ENCODE assay signal across 8 mouse cellular contexts in the genomic region with DNA sequence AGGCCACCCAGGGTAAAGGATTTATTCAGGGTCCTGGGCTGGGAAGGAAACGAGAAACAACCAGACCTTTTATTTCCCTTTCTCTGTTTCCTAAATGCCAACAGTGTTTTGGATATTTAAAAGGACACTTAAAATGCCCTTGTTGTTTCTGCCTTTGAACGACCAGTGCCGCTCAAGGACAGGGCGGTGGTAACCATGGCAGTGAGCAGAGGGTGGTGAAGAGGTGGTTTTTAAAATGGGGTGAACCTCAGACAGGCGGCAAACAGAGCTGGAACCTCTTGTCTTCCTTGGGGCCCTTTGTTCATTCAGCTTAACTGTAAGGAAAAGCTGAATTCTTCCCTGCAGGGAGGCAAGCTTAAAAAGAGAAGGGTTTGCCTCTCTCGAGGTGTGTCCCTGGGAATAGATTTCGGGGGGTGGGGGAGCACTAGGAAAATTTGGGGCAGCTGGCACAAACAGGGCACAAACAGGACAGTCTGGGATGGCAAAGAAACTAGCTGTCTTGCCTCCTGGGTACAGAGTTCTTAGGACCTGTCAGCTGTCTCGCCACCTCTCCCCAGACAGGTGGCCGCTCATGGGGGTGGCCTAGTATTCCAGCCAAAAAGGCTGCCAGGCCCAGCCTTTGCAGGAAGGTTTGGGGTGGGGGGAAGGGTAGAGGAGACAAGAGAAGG. TPM values are rescaled to one million over a fixed set of nuclear protein-coding genes. Genes with fewer than 3 reads are reported as not detected.
DNase-seq lines count a peak whose midpoint lies in the region; ATAC-seq and TF ChIP-seq lines count a peak whose summit lies in the region.

No protein-coding gene starts in this region.

- 19% methylated on average over 9 of the region's 9 CpGs for WGBS in heart, embryonic 11.5 days (ENCODE audit: insufficient replicate concordance)
- WGBS in embryonic facial prominence, embryonic 13.5 days, result 8% methylated on average over 9 of the region's 9 CpGs
- 26% methylated on average over 9 of the region's 9 CpGs for WGBS in intestine, postnatal 0 days
- 8% methylated on average over 9 of the region's 9 CpGs for WGBS in midbrain, postnatal 0 days

- no peak for ATAC-seq in heart, embryonic 11.5 days (replicated peaks; ENCODE audit: insufficient number of reproducible peaks, low FRiP score, low TSS enrichment)
- no peak for ATAC-seq in embryonic facial prominence, embryonic 13.5 days (ENCODE audit: insufficient number of reproducible peaks, insufficient read depth, low FRiP score, low TSS enrichment, low read depth)
- ATAC-seq in intestine, postnatal 0 days, result no peak; the same call in 1 of the 2 replicates
- no peak for ATAC-seq in midbrain, postnatal 0 days (ENCODE audit: low FRiP score)

- H3K27me3 ChIP-seq in heart, embryonic 11.5 days (ENCODE audit: control insufficient read depth, insufficient read depth, low read length), result peaks cover 35% of the 10 kb centered on the region
- peaks cover 61% of the 10 kb centered on the region for H3K27me3 ChIP-seq in embryonic facial prominence, embryonic 13.5 days
- H3K27me3 ChIP-seq in intestine, postnatal 0 days (replicated peaks; ENCODE audit: control insufficient read depth, insufficient read depth, low read length), result no peaks in the 10 kb centered on the region
- peaks cover 15% of the 10 kb centered on the region for H3K27me3 ChIP-seq in midbrain, postnatal 0 days (ENCODE audit: insufficient read depth, low read length)

- H3K36me3 ChIP-seq in heart, embryonic 11.5 days (ENCODE audit: control insufficient read depth, insufficient read depth, low read length), result no peaks in the 10 kb centered on the region
- H3K36me3 ChIP-seq in embryonic facial prominence, embryonic 13.5 days, result no peaks in the 10 kb centered on the region
- no peaks in the 10 kb centered on the region for H3K36me3 ChIP-seq in intestine, postnatal 0 days (ENCODE audit: control insufficient read depth, insufficient read depth)
- no peaks in the 10 kb centered on the region for H3K36me3 ChIP-seq in midbrain, postnatal 0 days (ENCODE audit: insufficient read depth, low read length)

- H3K4me1 ChIP-seq in heart, embryonic 11.5 days (ENCODE audit: control insufficient read depth, insufficient read depth, low read length), result peaks cover 23% of the 10 kb centered on the region
- H3K4me1 ChIP-seq in embryonic facial prominence, embryonic 13.5 days, result peaks cover 31% of the 10 kb centered on the region
- H3K4me1 ChIP-seq in intestine, postnatal 0 days (replicated peaks; ENCODE audit: control insufficient read depth, insufficient read depth, low read length), result 0 out of 2 replicates have a peak, but pooled peaks cover 7% of the 10 kb centered on the region
- H3K4me1 ChIP-seq in midbrain, postnatal 0 days (ENCODE audit: insufficient read depth, low read length), result peaks cover 8% of the 10 kb centered on the region; the same call in 1 of the 2 replicates

- H3K9me3 ChIP-seq in heart, embryonic 11.5 days (replicated peaks; ENCODE audit: control insufficient read depth, low read length), result no peaks in the 10 kb centered on the region
- no peaks in the 10 kb centered on the region for H3K9me3 ChIP-seq in embryonic facial prominence, embryonic 13.5 days
- H3K9me3 ChIP-seq in intestine, postnatal 0 days (ENCODE audit: control insufficient read depth), result no peaks in the 10 kb centered on the region
- H3K9me3 ChIP-seq in midbrain, postnatal 0 days (ENCODE audit: low read length), result no peaks in the 10 kb centered on the region

- no peak for DNase-seq in heart, postnatal 14 days
- peak; percentile 87 for DNase-seq in ES-CJ7 (ENCODE audit: low read depth, low spot score)
- no peak for DNase-seq in midbrain, postnatal 0 days (ENCODE audit: low spot score)
- DNase-seq in gastrocnemius, postnatal 36 days, result no peak
- no peak for DNase-seq in cerebellum, adult 11-12 months

- intact Hi-C loops in heart, postnatal 14 days (cut with DNase I), result loop anchor here (1.0 to 2.0 kb wide), 5 partner anchors 9 to 217 kb away; no protein-coding TSS in a partner anchor
- intact Hi-C loops in gastrocnemius, postnatal 36 days (cut with DNase I), result loop anchor here (1.0 to 5.0 kb wide), 5 partner anchors 41 to 217 kb away; no protein-coding TSS in a partner anchor

- no peak for TF ChIP-seq CTCF in intestine, postnatal 0 days (IDR thresholded peaks at IDR 0.05; ENCODE audit: low read depth)
- TF ChIP-seq CTCF in midbrain, postnatal 0 days (IDR thresholded peaks at IDR 0.05), result no peak

- peak overlapping the region; percentile 95 for H3K4me2 ChIP-seq in heart, embryonic 11.5 days
- H3K4me2 ChIP-seq in embryonic facial prominence, embryonic 13.5 days, result peak overlapping the region; percentile 94
- peak overlapping the region; percentile 79 for H3K4me2 ChIP-seq in intestine, postnatal 0 days (replicated peaks; ENCODE audit: low read depth)
- H3K4me2 ChIP-seq in midbrain, postnatal 0 days (ENCODE audit: low read depth, low read length, poor library complexity, severe bottlenecking), result peak overlapping the region; percentile 85

- no peak overlapping the region for H3K9ac ChIP-seq in heart, embryonic 11.5 days (ENCODE audit: low read depth, low read length)
- no peak overlapping the region for H3K9ac ChIP-seq in embryonic facial prominence, embryonic 13.5 days
- peak overlapping the region; percentile 57 for H3K9ac ChIP-seq in intestine, postnatal 0 days (ENCODE audit: low read depth, low read length)
- H3K9ac ChIP-seq in midbrain, postnatal 0 days (replicated peaks; ENCODE audit: low read length, poor library complexity, severe bottlenecking), result no peak overlapping the region

- H3K4me3 ChIP-seq in heart, embryonic 11.5 days (ENCODE audit: low read depth, low read length), result peak overlapping the region; percentile 48; the same call in 1 of the 2 replicates
- H3K4me3 ChIP-seq in embryonic facial prominence, embryonic 13.5 days, result no peak overlapping the region
- no peak overlapping the region for H3K4me3 ChIP-seq in intestine, postnatal 0 days (ENCODE audit: low read depth, low read length)
- H3K4me3 ChIP-seq in midbrain, postnatal 0 days (ENCODE audit: low read depth, low read length), result no peak overlapping the region

- no peak overlapping the region for H3K27ac ChIP-seq in heart, embryonic 11.5 days (ENCODE audit: low read depth, low read length)
- no peak overlapping the region for H3K27ac ChIP-seq in embryonic facial prominence, embryonic 13.5 days
- H3K27ac ChIP-seq in intestine, postnatal 0 days (ENCODE audit: low read depth, low read length), result peak overlapping the region; percentile 97
- no peak overlapping the region for H3K27ac ChIP-seq in midbrain, postnatal 0 days (ENCODE audit: low read depth, low read length)

RNA-seq across cellular contexts. Expression of a gene that starts 7.5 kb away (rescaled TPM):
- polyA plus RNA-seq in heart, embryonic 11.5 days (2014; fragmentation: Nextera tagmentation; extraction: Ambion mirVana), result 1.2 and 1.6 TPM in 2 replicates
- 100 to 1,000 TPM; 137 to 150 TPM for total RNA-seq in heart, postnatal 14 days (2021)
- polyA plus RNA-seq in embryonic facial prominence, embryonic 13.5 days (2015; fragmentation: Nextera tagmentation; extraction: Ambion mirVana), result 3.2 and 4.6 TPM in 2 replicates
- 12.1 and 15.3 TPM in 2 replicates for polyA plus RNA-seq in intestine, postnatal 0 days (2015; fragmentation: Nextera tagmentation; extraction: Ambion mirVana)
- 13.8 and 14.7 TPM in 2 replicates for total RNA-seq in midbrain, postnatal 0 days (2014; rRNA removed)
- 6.3 and 7.4 TPM in 2 replicates for polyA plus RNA-seq in midbrain, postnatal 0 days (2015; fragmentation: Nextera tagmentation; extraction: Ambion mirVana)
- total RNA-seq in gastrocnemius, postnatal 36 days (2021), result 100 to 1,000 TPM; 115 to 151 TPM
